Mouse (Mus musculus): Measurements from ENCODE around the gene Pdlim3. TPM values are rescaled to one million over a fixed set of nuclear protein-coding genes. Genes with fewer than 3 reads are reported as not detected.

Gene Pdlim3
- total and polyA plus RNA-seq, 2 experiments from 2014 or later, result 20.8 to 23.6 TPM

DNA sequence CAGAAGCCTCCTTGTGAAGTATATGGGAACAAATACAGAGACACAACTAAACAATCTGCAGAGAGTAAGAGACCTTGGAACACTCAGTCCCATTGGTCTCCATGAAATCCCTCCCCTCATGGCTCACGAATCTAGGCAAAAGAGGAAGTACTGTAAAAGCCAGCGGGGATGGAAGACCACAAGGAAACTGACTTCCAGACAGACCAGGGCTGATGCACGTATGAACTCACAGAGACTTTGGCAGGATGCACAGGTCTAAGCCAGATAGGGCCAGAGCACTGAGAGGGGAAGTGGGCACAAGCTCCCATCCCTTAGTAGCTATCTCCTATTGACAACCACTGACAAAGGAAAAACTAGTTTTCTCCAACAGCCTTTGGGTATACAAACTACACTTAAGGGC is 4.8 kb upstream of the Pdlim3 start:
- Histone ChIP-seq H3K9ac (replicated peaks; ENCODE audit: low read length) (no peak overlapping the region), H3K27me3 (ENCODE audit: insufficient read depth, low read length) (no peaks in the 10 kb centered on the region; the same call in 1 of the 2 replicates), H3K4me1 (ENCODE audit: insufficient read depth, low read length) (peaks cover 10% of the 10 kb centered on the region; the same call in 1 of the 2 replicates), H3K9me3 (ENCODE audit: low read length) (no peaks in the 10 kb centered on the region), H3K27ac (no peak overlapping the region), H3K4me3 (ENCODE audit: low read length) (no peak overlapping the region), H3K36me3 (ENCODE audit: insufficient read depth, low read length) (no peaks in the 10 kb centered on the region), H3K4me2 (ENCODE audit: low read depth, low read length) (no peak overlapping the region)
- no peak for TF ChIP-seq CTCF (IDR thresholded peaks at IDR 0.05; ENCODE audit: low read depth)
- 90% methylated on average over 3 of the region's 3 CpGs for WGBS
- DNase-seq (ENCODE audit: low spot score) (no peak), ATAC-seq (no peak)

DNA sequence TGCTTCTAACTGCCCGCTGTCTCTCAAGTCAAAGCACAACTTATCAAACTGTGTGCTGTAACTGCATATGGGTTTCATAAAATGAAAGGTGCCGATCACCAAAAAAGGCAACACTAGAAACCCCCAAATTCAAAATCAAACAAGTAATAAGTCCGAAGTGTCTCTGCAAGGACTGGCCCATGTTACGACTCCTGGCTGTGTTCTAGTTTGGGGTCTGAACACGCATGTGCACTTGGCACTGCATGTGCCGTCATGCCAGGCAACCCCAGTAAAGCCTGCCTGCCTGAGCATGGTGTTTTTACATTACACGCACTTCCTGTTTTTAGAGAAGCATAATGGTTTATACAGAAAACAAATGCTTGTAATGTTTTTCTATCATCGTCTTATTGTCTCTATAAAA is 3.5 kb upstream of the Pdlim3 start:
- TF ChIP-seq CTCF (IDR thresholded peaks at IDR 0.05; ENCODE audit: low read depth), result no peak
- DNase-seq (ENCODE audit: low spot score), result no peak
- Histone ChIP-seq H3K4me1 (ENCODE audit: insufficient read depth, low read length) (peaks cover 12% of the 10 kb centered on the region; the same call in 1 of the 2 replicates), H3K9ac (replicated peaks; ENCODE audit: low read length) (no peak overlapping the region), H3K4me2 (ENCODE audit: low read depth, low read length) (no peak overlapping the region), H3K4me3 (ENCODE audit: low read length) (no peak overlapping the region), H3K27me3 (ENCODE audit: insufficient read depth, low read length) (no peaks in the 10 kb centered on the region; the same call in 1 of the 2 replicates), H3K9me3 (ENCODE audit: low read length) (no peaks in the 10 kb centered on the region), H3K27ac (no peak overlapping the region), H3K36me3 (ENCODE audit: insufficient read depth, low read length) (no peaks in the 10 kb centered on the region)
- no peak for ATAC-seq
- WGBS, result 92% methylated on average over 8 of the region's 8 CpGs

DNA sequence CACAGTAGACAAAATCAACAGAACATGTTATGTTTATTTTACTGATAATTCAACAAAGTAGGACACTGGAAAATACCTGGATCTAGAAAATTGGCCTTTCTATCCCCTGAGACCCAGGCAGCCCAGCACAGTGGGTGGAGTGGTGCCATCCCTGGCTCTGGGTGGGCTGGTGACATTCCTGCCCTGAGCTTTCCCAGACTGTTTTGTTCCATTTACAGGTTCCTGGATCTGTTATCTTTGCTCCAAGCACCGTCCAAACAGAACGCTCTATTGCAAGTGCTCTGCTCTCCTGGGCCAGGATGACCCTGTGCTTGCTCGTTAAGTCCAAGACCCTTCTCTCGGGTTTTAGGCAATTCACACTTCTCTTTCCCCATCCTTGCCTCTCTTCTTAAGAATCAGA is 1.5 kb upstream of the Pdlim3 start:
- H3K9ac ChIP-seq (replicated peaks; ENCODE audit: low read length), result no peak overlapping the region
- ATAC-seq, result no peak
- WGBS, result 74% methylated on average over 4 of the region's 4 CpGs

DNA sequence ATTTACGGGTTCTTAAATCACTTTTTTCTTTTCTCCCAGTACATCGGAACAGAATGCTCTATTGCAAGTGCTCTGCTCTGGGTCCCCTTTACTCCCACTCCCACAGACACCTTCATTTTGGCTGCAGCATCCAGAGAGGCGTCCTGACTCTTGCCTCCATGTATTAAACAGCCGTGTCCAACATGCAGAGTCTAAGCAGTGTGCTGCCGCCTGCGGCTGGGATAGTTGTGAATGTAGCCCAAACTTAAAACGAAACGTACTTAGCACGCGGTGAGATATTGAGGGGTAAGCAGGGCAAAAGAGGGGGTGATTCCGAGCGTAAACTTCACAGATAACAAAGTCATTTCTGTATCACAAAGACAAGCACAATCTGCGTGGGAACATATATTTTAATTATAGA is 709 bp upstream of the Pdlim3 start:
- 12% methylated on average over 13 of the region's 13 CpGs for WGBS
- ATAC-seq, result 0 out of 2 replicates have a peak, but pooled peaks have one; percentile 57
- Histone ChIP-seq H3K9ac (replicated peaks; ENCODE audit: low read length) (peak overlapping the region; percentile 51; the same call in 1 of the 2 replicates), H3K4me2 (ENCODE audit: low read depth, low read length) (peak overlapping the region; percentile 83), H3K27ac (no peak overlapping the region), H3K4me1 (ENCODE audit: insufficient read depth, low read length) (peaks cover 12% of the 10 kb centered on the region; the same call in 1 of the 2 replicates), H3K27me3 (ENCODE audit: insufficient read depth, low read length) (no peaks in the 10 kb centered on the region; the same call in 1 of the 2 replicates), H3K4me3 (ENCODE audit: low read length) (peak overlapping the region; percentile 39), H3K9me3 (ENCODE audit: low read length) (no peaks in the 10 kb centered on the region), H3K36me3 (ENCODE audit: insufficient read depth, low read length) (no peaks in the 10 kb centered on the region)
- peak; percentile 51 for DNase-seq (ENCODE audit: low spot score)
- peak; percentile 31; the same call in 1 of the 2 replicates for TF ChIP-seq CTCF (IDR thresholded peaks at IDR 0.05; ENCODE audit: low read depth)

More for the DNA sequence above, 1.5 kb upstream of the Pdlim3 start:
- Histone ChIP-seq H3K9me3 (ENCODE audit: low read length) (no peaks in the 10 kb centered on the region), H3K27me3 (ENCODE audit: insufficient read depth, low read length) (no peaks in the 10 kb centered on the region; the same call in 1 of the 2 replicates), H3K27ac (no peak overlapping the region), H3K4me2 (ENCODE audit: low read depth, low read length) (no peak overlapping the region), H3K4me3 (ENCODE audit: low read length) (no peak overlapping the region), H3K36me3 (ENCODE audit: insufficient read depth, low read length) (no peaks in the 10 kb centered on the region), H3K4me1 (ENCODE audit: insufficient read depth, low read length) (peaks cover 12% of the 10 kb centered on the region; the same call in 1 of the 2 replicates)
- no peak for TF ChIP-seq CTCF (IDR thresholded peaks at IDR 0.05; ENCODE audit: low read depth)
- DNase-seq (ENCODE audit: low spot score), result no peak

DNA sequence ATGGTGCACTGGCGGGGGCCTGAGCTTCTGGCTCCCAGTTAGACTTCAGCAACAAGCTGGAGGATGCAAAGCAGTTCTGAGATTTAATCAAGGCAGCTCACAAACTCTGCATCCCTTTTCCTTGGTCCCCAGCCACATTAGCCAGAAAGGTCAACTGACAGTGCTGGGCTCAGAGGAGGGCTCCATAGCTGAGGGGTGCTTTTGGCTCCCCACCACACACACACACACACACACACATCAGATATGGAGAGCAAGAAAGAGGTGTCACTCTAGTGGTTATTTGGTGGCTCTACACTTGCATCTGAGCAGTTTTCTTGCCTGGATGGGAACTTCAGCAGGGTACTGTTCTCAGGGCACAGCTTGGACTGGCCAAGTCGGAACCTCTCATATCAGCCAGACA is 514 bp downstream of the Pdlim3 start:
- peak overlapping the region; percentile 39 for H3K4me3 ChIP-seq (ENCODE audit: low read length)
- peak; percentile 41 for DNase-seq (ENCODE audit: low spot score)
- H3K36me3 ChIP-seq (ENCODE audit: insufficient read depth, low read length), result no peaks in the 10 kb centered on the region
- H3K27me3 ChIP-seq (ENCODE audit: insufficient read depth, low read length), result no peaks in the 10 kb centered on the region; the same call in 1 of the 2 replicates
- WGBS, result 33% methylated on average over 2 of the region's 2 CpGs
- peaks cover 12% of the 10 kb centered on the region; the same call in 1 of the 2 replicates for H3K4me1 ChIP-seq (ENCODE audit: insufficient read depth, low read length)
- peak overlapping the region; percentile 65; the same call in 1 of the 2 replicates for H3K27ac ChIP-seq
- TF ChIP-seq CTCF (IDR thresholded peaks at IDR 0.05; ENCODE audit: low read depth), result peak; percentile 66
- H3K9me3 ChIP-seq (ENCODE audit: low read length), result no peaks in the 10 kb centered on the region
- H3K9ac ChIP-seq (replicated peaks; ENCODE audit: low read length), result peak overlapping the region; percentile 51; the same call in 1 of the 2 replicates
- peak overlapping the region; percentile 83 for H3K4me2 ChIP-seq (ENCODE audit: low read depth, low read length)
- ATAC-seq, result peak; percentile 87

DNA sequence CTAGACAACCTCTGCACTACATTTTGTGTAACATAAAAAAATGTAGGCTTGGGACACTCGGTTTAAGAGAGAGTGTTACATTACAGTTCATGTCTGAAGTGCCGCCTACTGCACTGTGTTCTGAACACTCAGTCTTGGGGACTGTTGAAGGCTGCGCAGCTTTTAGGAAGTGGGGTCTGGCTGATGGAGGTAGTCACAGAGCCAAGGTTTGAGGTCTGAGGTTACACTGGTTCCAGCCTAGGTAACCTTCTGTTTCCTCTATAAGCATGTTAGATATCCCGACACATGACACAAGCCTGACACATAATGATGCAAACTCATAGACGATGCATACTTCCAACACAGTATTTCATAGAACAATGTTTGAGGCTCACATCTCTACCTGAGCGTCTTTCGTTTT is 4.5 kb downstream of the Pdlim3 start:
- no peak for DNase-seq (ENCODE audit: low spot score)
- no peak for TF ChIP-seq CTCF (IDR thresholded peaks at IDR 0.05; ENCODE audit: low read depth)
- Histone ChIP-seq H3K4me2 (ENCODE audit: low read depth, low read length) (no peak overlapping the region), H3K9me3 (ENCODE audit: low read length) (no peaks in the 10 kb centered on the region), H3K27me3 (ENCODE audit: insufficient read depth, low read length) (no peaks in the 10 kb centered on the region), H3K36me3 (ENCODE audit: insufficient read depth, low read length) (no peaks in the 10 kb centered on the region), H3K9ac (replicated peaks; ENCODE audit: low read length) (no peak overlapping the region), H3K4me3 (ENCODE audit: low read length) (no peak overlapping the region), H3K27ac (no peak overlapping the region), H3K4me1 (ENCODE audit: insufficient read depth, low read length) (0 out of 2 replicates have a peak, but pooled peaks cover 7% of the 10 kb centered on the region)
- 95% methylated on average over 7 of the region's 7 CpGs for WGBS
- ATAC-seq, result no peak

DNA sequence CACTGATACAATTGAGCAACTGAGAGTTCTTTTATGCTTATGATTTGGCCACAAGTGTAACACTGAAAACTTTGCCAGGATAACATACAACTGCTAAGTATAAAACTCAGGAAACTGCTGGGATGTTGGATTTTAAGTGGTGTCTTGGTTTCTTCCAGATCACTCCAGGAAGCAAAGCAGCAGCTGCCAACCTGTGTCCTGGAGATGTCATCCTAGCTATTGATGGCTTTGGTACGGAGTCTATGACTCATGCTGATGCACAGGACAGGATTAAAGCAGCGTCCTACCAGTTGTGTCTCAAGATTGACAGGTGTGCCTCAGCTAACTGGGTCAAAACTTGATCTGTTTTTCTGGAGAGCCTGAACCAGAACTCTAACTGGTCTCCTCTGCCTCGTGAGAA is 11.3 kb downstream of the Pdlim3 start:
- Histone ChIP-seq H3K9me3 (ENCODE audit: low read length) (no peaks in the 10 kb centered on the region), H3K9ac (replicated peaks; ENCODE audit: low read length) (no peak overlapping the region), H3K4me1 (ENCODE audit: insufficient read depth, low read length) (no peaks in the 10 kb centered on the region), H3K4me3 (ENCODE audit: low read length) (no peak overlapping the region), H3K27ac (no peak overlapping the region), H3K4me2 (ENCODE audit: low read depth, low read length) (no peak overlapping the region), H3K36me3 (ENCODE audit: insufficient read depth, low read length) (no peaks in the 10 kb centered on the region), H3K27me3 (ENCODE audit: insufficient read depth, low read length) (no peaks in the 10 kb centered on the region)
- WGBS, result 81% methylated on average over 3 of the region's 3 CpGs
- no peak for ATAC-seq
- no peak for TF ChIP-seq CTCF (IDR thresholded peaks at IDR 0.05; ENCODE audit: low read depth)
- DNase-seq (ENCODE audit: low spot score), result no peak

Data from hindbrain, postnatal 0 days (tissue).